Mouse (Mus musculus) limb, embryonic 10.5 days (tissue): ENCODE measurements at regions not wholly inside any gene's neighbourhood (a gene's known extent, or its start where the extent isn't known, plus 50 kb on each side); places are given as distances from the start of the nearest gene placed in this dataset.

ENCODE experiments used
- DNase-seq: peaks from one replicate; pipeline ENCODE4 v3.0.0-alpha.2; 2017; ENCODE audit warnings: low spot score
- H3K27ac ChIP-seq: fragments of 300-500 bp; sonication (generic); 2 replicates; pipeline ENCODE4 v1.5.1; 2016; ENCODE audit warnings: mild to moderate bottlenecking
- H3K27me3 ChIP-seq: fragments of 300-500 bp; sonication (generic); 2 replicates; pipeline ENCODE4 v1.6.1; 2016; ENCODE audit warnings: low read depth, mild to moderate bottlenecking; ENCODE audit not compliant: poor library complexity, severe bottlenecking
- H3K36me3 ChIP-seq: fragments of 300-500 bp; sonication (generic); 2 replicates; pipeline ENCODE4 v1.6.1; 2016; ENCODE audit warnings: mild to moderate bottlenecking, moderate library complexity
- H3K4me1 ChIP-seq: fragments of 300-500 bp; sonication (generic); 2 replicates; pipeline ENCODE4 v1.6.1; 2016
- H3K4me3 ChIP-seq: fragments of 300-500 bp; sonication (generic); 2 replicates; pipeline ENCODE4 v1.5.1; 2016; ENCODE audit warnings: mild to moderate bottlenecking, moderate library complexity
- H3K9me3 ChIP-seq: fragments of 300-500 bp; sonication (generic); replicated peaks from 2 replicates; pipeline ENCODE4 v1.6.1; 2016; ENCODE audit warnings: mild to moderate bottlenecking
- WGBS: fragments of 180-500 bp; shearing (Covaris S2); methylation state at CpG from one replicate; pipeline ENCODE4 v1.1.7; 2016; 5-methylcytosine and 5-hydroxymethylcytosine counted together

DNA sequence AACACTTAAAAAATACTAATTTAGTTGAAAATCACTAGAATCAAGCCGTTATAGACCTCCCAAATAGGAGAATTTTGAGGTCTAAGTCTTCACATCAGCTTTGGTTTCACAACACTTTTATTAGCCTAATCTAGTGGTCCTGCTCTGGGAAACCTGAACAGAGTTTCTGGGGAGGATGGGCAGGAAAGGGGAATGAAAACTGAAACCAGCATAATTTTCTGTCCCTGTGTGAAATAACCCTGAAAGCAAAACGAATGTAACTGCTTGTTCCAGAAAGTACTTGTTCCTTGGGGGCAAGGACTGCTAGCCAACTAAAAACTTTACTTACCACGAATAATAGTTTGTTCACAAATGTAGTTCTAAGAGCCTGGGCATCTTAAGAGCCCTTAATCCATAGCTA is 508.0 kb upstream of the Cited2 start:
- 70% methylated on average over 3 of the region's 3 CpGs for WGBS
- no peak overlapping the region for H3K4me3 ChIP-seq
- no peaks in the 10 kb centered on the region for H3K36me3 ChIP-seq
- no peak overlapping the region for H3K27ac ChIP-seq
- DNase-seq, result no peak
- H3K9me3 ChIP-seq, result no peaks in the 10 kb centered on the region
- peaks cover 28% of the 10 kb centered on the region for H3K4me1 ChIP-seq
- H3K27me3 ChIP-seq, result no peaks in the 10 kb centered on the region

DNA sequence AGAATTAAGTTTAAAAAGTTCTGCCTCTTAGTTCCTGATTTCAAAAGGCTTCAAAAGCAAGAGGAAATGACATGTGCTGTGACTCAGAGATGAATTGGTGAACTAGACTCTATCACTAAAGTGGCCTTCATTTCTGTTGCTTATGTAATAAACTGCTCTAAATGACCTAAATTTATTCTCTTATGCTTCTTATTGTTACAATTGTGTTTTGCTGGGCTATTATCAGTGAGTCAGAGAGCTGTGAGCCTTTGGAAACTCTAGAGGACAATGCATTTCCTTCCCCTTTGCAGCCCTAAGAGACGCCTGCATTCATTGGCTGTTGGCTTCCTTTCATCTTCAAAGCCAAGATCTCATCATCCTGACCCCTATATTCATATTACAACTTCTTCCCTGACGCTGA is 501.5 kb upstream of the Cited2 start:
- Histone ChIP-seq H3K4me3 (no peak overlapping the region), H3K27me3 (no peaks in the 10 kb centered on the region), H3K27ac (no peak overlapping the region), H3K9me3 (no peaks in the 10 kb centered on the region), H3K36me3 (no peaks in the 10 kb centered on the region), H3K4me1 (no peaks in the 10 kb centered on the region)
- WGBS, result 67% methylated on average over 2 of the region's 2 CpGs
- no peak for DNase-seq

DNA sequence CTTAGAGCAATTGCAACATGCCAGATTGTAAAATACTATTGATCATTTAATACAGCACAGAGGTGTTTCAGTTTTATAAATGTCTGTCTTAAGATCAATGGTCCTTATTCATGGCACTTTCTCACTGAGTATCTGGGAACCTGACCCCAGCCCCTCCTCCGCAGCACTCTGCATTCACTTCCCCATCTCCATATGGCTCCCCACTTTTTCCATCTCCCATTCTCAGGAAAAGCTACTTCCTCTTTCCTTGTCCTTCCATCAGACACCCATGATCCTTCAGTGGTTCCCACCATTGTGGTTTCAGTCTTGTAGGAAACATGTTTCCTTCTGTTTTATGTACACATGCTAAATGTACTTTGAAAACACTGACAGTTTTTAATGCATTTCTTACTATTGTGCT is 497.3 kb upstream of the Cited2 start:
- DNase-seq, result no peak

DNA sequence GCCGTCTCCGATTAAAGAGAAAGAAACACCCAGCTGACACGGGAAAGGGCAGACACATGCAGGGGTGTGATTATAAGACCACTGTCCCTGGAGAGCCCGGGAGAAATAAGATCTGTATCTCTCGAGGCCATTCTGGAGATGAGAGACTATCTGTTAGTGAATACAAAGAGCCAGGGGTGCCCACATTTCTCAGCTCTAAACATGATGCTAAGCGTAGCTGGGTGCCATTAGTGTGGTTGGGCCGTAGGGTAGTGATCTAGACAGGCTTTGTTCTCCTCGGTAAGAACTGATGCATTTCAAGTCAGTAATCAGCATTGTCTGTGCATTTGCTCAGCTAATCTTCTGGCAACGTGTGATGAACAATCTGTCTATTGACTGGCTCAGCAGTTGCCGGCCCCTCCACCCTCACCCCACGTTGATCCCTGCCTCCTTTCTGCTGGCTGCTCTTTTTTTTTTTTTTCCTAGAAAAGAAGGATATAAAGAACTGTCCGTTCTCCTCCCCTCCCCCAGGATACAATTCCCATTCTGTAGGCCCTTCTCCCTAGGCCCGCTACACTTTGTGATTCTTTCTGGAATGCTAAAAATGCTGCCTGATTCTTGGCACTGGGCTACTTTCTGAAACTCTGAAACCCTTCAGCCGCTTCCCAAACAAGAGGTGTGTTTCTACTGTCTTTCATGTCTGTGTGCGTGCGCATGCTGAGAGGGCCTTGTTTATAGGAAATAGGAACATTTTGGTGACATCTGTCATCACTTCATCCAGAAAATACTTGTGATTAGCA is 492.8 kb upstream of the Cited2 start:
- Histone ChIP-seq H3K4me3 (no peak overlapping the region), H3K4me1 (peaks cover 15% of the 10 kb centered on the region), H3K27me3 (no peaks in the 10 kb centered on the region), H3K36me3 (no peaks in the 10 kb centered on the region), H3K9me3 (no peaks in the 10 kb centered on the region), H3K27ac (peak overlapping the region; percentile 76)
- peak; percentile 43 for DNase-seq
- 16% methylated on average over 16 of the region's 16 CpGs for WGBS

More for the DNA sequence above, 497.3 kb upstream of the Cited2 start:
- Histone ChIP-seq H3K9me3 (no peaks in the 10 kb centered on the region), H3K36me3 (no peaks in the 10 kb centered on the region), H3K27ac (no peak overlapping the region), H3K4me1 (peaks cover 10% of the 10 kb centered on the region), H3K4me3 (no peak overlapping the region), H3K27me3 (no peaks in the 10 kb centered on the region)
- 97% methylated on average over 1 of the region's 1 CpGs for WGBS

DNA sequence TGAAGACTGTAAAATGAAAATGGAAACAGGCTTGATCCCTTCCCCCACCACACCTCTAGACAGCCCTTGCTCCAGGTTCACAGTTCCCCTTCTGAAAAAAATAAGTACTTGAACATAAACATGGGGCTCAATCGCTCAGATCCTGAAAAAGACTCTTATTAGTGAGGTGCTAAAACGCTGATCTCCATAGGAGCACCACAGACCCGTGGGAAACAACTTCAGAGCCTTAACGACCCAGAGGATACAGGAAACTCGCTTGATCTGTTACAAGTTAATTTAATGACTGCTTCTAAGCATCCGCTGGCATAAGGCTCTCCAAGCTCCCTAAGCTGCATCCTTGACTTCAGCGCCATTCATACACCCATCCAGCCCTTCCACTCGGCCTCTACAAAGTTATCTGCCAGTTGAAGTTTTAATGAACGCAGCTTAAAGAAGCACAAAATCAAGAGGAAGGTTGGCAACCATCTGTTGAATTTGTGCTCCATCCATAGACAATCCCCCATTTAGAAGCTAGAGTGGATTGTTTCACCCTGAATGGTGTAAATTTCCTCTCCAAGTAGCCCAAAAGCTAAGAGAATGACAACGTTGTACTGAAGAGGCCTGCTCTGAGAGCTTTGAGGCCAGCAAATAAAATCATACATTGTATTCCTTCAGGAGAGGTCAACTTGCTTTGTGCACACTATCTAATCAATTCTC is 486.9 kb upstream of the Cited2 start:
- 22% methylated on average over 10 of the region's 10 CpGs for WGBS
- peak overlapping the region; percentile 71 for H3K27ac ChIP-seq

DNA sequence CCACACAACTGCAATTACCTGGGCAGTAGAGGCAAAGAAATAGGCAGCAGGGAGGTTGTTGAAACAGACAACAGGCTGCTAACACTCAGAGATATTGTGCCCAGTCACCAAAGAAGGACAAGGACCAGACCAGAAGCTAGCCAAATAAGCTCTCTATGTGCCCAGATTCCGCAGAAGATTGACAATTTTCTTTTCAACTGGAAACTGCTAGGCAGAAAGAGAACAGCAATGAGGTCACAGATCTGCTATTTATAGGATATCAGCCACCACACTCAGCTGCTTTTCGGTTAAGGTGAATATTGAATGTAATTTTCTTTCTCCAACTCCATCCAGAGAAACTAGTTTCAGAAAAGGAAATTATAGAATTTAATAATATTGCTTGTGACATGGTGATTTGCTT is 486.3 kb upstream of the Cited2 start:
- H3K27ac ChIP-seq, result peak overlapping the region; percentile 71
- no peaks in the 10 kb centered on the region for H3K27me3 ChIP-seq
- H3K4me1 ChIP-seq, result peaks cover 45% of the 10 kb centered on the region
- H3K9me3 ChIP-seq, result no peaks in the 10 kb centered on the region
- no peak for DNase-seq
- H3K4me3 ChIP-seq, result no peak overlapping the region
- no peaks in the 10 kb centered on the region for H3K36me3 ChIP-seq
- WGBS, result 76% methylated on average over 2 of the region's 2 CpGs

More for the DNA sequence above, 486.9 kb upstream of the Cited2 start:
- no peak overlapping the region for H3K4me3 ChIP-seq
- H3K9me3 ChIP-seq, result no peaks in the 10 kb centered on the region
- H3K36me3 ChIP-seq, result no peaks in the 10 kb centered on the region
- no peak for DNase-seq
- H3K27me3 ChIP-seq, result no peaks in the 10 kb centered on the region
- peaks cover 45% of the 10 kb centered on the region for H3K4me1 ChIP-seq

DNA sequence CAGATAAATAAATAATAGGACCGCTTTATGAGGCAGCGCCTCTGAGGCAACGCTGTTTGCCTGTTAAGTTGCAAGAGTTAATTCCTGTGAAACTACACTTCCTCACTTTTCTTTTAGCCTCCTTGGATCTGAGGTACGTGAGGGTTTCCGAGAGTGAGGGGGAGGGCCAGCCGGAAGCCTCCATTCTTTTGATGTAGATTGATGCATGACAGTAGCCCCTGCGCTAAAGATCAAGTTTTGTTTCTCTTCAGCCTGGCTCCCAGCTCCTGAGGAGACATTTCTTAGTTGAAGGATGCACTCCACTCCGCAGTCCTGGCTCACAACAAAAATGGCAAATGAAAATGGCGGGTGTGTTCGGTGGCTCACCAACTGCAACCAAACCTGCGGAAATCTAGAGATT is 485.6 kb upstream of the Cited2 start:
- H3K27me3 ChIP-seq, result no peaks in the 10 kb centered on the region
- 32% methylated on average over 11 of the region's 11 CpGs for WGBS
- peak overlapping the region; percentile 71 for H3K27ac ChIP-seq
- no peak overlapping the region for H3K4me3 ChIP-seq
- H3K9me3 ChIP-seq, result no peaks in the 10 kb centered on the region
- peaks cover 45% of the 10 kb centered on the region for H3K4me1 ChIP-seq
- DNase-seq, result no peak
- H3K36me3 ChIP-seq, result no peaks in the 10 kb centered on the region

DNA sequence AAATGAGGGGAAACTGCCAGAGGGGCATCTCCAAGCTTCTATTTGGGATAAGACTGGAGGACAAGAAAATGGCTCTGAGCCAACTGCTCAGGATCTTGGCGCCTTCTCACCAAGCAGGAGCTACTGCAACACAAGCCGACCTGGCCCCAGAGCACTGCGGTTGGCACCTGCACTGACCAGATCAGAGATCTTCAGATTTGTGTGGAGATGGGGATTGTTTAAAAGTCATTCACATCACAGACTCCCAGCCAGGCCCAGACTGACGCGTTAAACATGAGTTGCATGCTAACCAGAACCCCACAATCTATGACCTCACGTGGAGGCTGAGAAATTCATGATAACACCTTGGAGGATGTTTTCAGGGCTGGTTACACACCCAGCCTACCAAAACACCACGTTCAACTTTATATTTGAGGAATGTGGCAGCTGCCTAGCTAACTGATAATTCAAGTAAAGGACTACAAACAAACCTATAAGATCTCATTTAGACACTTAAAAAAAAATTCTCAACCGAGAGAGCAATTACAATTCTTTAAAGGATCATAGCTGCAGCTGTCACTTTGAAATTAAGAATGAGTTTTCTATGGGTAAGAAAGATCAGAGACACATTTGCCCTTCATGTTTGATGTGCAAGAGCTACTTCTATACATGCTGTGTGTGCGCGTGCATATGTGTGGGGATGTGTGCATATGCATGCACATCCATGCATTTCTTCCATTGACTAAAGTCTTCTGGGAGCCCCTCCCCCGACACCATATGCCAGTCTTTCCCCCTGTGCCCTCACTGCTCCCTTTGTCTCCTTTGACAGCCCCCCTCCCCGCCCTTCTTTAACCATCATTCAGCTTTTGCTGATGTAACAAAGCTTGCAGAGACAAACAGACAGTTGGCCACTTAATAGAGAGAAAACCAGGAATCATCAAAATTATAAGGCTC is 484.8 kb upstream of the Cited2 start:
- Histone ChIP-seq H3K9me3 (no peaks in the 10 kb centered on the region), H3K27me3 (no peaks in the 10 kb centered on the region), H3K4me1 (peaks cover 45% of the 10 kb centered on the region), H3K4me3 (no peak overlapping the region), H3K36me3 (no peaks in the 10 kb centered on the region), H3K27ac (peak overlapping the region; percentile 71)
- WGBS, result 76% methylated on average over 12 of the region's 12 CpGs
- no peak for DNase-seq

DNA sequence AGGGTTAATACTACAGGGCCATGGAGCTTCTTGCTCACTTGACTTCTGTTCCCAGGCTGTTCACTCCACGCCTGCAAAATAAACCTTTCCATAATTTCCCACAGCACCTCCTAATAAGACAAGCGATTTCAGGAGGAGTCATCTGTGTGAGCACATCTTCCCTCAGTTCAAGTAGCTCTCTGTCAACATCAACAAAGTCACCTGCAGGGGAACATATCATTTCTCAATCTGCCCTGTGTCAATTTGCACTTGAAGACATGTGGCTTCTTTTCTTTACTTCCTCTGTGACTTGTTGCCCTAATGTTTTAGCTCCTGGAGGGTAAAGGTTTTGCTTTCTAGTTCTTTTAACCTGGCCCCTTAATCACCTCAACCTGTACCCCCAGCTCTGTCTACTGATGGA is 474.7 kb upstream of the Cited2 start:
- no peak for DNase-seq
- no peaks in the 10 kb centered on the region for H3K36me3 ChIP-seq
- peaks cover 20% of the 10 kb centered on the region for H3K4me1 ChIP-seq
- peak overlapping the region; percentile 19; the same call in 1 of the 2 replicates for H3K27ac ChIP-seq
- no peaks in the 10 kb centered on the region for H3K27me3 ChIP-seq
- no peak overlapping the region for H3K4me3 ChIP-seq
- WGBS, result 38% methylated on average over 2 of the region's 2 CpGs
- no peaks in the 10 kb centered on the region for H3K9me3 ChIP-seq

DNA sequence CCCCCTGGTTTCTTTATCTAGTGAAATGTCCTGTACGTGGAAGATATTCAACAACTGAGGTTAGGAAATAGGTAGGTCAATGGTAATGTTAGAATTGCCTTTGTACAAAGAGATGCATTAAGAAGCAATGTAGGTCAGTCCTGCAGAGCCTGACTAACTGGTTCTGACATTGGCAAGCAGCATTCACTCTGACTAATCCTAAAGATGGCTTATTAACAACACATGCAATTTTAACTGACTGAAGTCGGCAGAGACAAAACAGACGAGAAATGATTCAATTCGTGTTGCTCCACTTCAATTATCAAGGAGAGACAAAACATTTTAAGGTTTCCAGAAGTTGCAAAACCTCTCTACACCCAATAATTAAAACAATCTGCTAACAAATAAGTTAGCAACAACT is 470.0 kb upstream of the Cited2 start:
- no peaks in the 10 kb centered on the region for H3K27me3 ChIP-seq
- 28% methylated on average over 4 of the region's 4 CpGs for WGBS
- peaks cover 50% of the 10 kb centered on the region for H3K4me1 ChIP-seq
- no peak for DNase-seq
- H3K36me3 ChIP-seq, result no peaks in the 10 kb centered on the region
- no peak overlapping the region for H3K4me3 ChIP-seq
- no peaks in the 10 kb centered on the region for H3K9me3 ChIP-seq
- no peak overlapping the region for H3K27ac ChIP-seq

DNA sequence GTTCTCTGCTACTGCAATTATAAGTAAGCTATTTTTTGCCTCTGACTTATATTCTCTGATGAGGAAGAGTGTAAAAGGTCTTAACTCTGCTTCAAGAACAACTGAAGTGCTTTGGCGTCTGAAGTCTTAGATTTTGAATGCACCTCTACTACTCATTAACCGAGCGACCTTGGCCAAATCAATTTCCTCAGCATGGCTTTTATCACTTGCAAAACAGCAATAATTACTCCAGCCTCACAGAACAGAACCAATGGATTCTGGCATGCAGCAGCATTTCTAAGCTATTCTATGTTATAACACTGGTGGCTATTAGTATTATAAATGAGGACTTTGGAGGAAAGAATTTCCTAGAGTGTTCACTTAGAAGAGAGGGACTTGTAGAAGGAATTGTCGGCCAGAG is 462.9 kb upstream of the Cited2 start:
- Histone ChIP-seq H3K36me3 (peaks cover 4% of the 10 kb centered on the region; the same call in 1 of the 2 replicates), H3K4me3 (no peak overlapping the region), H3K27me3 (no peaks in the 10 kb centered on the region), H3K9me3 (no peaks in the 10 kb centered on the region), H3K27ac (peak overlapping the region; percentile 61), H3K4me1 (peaks cover 52% of the 10 kb centered on the region)
- DNase-seq, result no peak
- WGBS, result 39% methylated on average over 4 of the region's 4 CpGs

DNA sequence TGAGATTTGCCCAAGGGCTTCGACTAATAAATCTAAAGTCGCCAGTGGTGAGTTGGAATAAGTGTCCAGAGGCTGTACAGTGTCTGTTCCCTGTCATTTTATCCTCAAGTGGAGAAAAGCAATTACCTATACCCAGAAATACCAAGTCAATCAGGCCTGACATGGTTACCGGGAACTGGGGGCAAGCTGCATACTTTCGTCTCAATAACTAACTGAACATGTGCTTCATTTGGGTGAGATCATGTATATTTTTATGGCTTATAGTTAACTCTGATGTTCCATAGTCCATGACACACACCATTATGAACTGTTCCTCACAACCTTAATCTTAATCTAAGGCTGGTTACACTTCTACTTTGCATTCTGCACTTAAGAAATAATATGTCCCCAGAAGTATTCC is 462.4 kb upstream of the Cited2 start:
- Histone ChIP-seq H3K9me3 (no peaks in the 10 kb centered on the region), H3K36me3 (peaks cover 4% of the 10 kb centered on the region; the same call in 1 of the 2 replicates), H3K27ac (peak overlapping the region; percentile 61), H3K27me3 (no peaks in the 10 kb centered on the region), H3K4me3 (no peak overlapping the region), H3K4me1 (peaks cover 50% of the 10 kb centered on the region)
- WGBS, result 57% methylated on average over 4 of the region's 4 CpGs
- DNase-seq, result no peak
